Mouse (Mus musculus) spleen, adult 2 months (tissue): ENCODE results near the gene Col4a5. TPM values are rescaled to one million over a fixed set of nuclear protein-coding genes. Genes with fewer than 3 reads are reported as not detected.

Source experiments
- DNase-seq, 2 experiments: peaks; one replicate each; pipeline versions ENCODE4 v3.0.0 to v3.0.0-alpha.2; 2012 to 2021; ENCODE audit warnings: low spot score in 2 of 2, low read depth in 1 of 2
- H3K27ac ChIP-seq: fragments of 200-500 bp; 2 replicates; pipeline ENCODE4 v1.5.1; 2012; ENCODE audit warnings: low read length, inconsistent platforms; ENCODE audit not compliant: insufficient read depth
- H3K27me3 ChIP-seq: fragments of 200-500 bp; 2 replicates; pipeline ENCODE4 v1.6.1; 2012; ENCODE audit warnings: mild to moderate bottlenecking, moderate library complexity, low read length, inconsistent platforms; ENCODE audit not compliant: control insufficient read depth, insufficient read depth
- H3K36me3 ChIP-seq: fragments of 200-500 bp; 2 replicates; pipeline ENCODE4 v1.6.1; 2012; ENCODE audit warnings: mild to moderate bottlenecking, low read length, inconsistent platforms; ENCODE audit not compliant: control insufficient read depth, insufficient read depth
- H3K4me1 ChIP-seq: fragments of 200-500 bp; 2 replicates; pipeline ENCODE4 v1.6.1; 2011; ENCODE audit warnings: inconsistent platforms; ENCODE audit not compliant: control insufficient read depth, insufficient read depth, insufficient read length
- H3K4me3 ChIP-seq: fragments of 200-500 bp; 2 replicates; pipeline ENCODE4 v1.5.1; 2011; ENCODE audit warnings: mild to moderate bottlenecking, inconsistent platforms; ENCODE audit not compliant: insufficient read depth, insufficient read length; ENCODE audit errors: extremely low read depth
- CTCF ChIP-seq: fragments of 200-500 bp; IDR thresholded peaks from 2 replicates; pipeline ENCODE4 v1.5.1; 2011; ENCODE audit warnings: mild to moderate bottlenecking, inconsistent platforms; ENCODE audit not compliant: insufficient read depth, insufficient read length, insufficient replicate concordance; ENCODE audit errors: extremely low read depth
- POLR2A ChIP-seq: fragments of 200-500 bp; IDR thresholded peaks from 2 replicates; pipeline ENCODE4 v1.6.1; 2011; ENCODE audit warnings: low read depth, low read length, inconsistent platforms
- WGBS: fragments of 180-500 bp; shearing (Covaris S2); methylation state at CpG from one replicate; pipeline ENCODE4 v1.1.7; 2018; 5-methylcytosine and 5-hydroxymethylcytosine counted together
- polyA plus RNA-seq: library from polyadenylated mRNA; depleted of rRNA; stranded (reverse); fragments of >200 nt; gene quantifications from 2 replicates; pipeline ENCODE4 v1.2.3, GENCODE M21; 2012

Col4a5 gene
- polyA plus RNA-seq, 1 experiment = 0.81 TPM

DNA sequence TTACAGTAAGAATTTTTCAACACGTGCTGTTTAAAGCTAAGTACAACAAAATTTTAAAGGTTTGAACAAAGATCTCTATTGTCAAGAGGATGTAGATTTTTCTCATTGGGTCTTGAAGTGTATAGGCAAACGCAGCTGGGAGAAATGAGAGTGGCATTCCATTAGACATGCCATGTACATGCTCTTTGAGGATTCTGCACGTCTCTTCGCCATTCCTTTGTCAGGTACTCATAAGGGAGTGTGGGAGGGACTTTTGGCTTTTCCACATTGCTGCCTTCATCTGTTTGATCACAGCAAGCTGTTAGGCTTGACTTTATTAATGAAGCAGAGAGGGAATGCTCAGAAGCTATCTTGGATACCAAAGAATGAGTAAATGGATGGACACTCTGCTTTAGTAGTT is 19.4 kb downstream of the Col4a5 start:
- H3K4me1 ChIP-seq = no peaks in the 10 kb centered on the region
- 81% methylated on average over 4 of the region's 4 CpGs for WGBS
- H3K36me3 ChIP-seq = no peaks in the 10 kb centered on the region
- H3K27ac ChIP-seq = no peak overlapping the region
- DNase-seq = no peak
- no peak overlapping the region for H3K4me3 ChIP-seq
- H3K27me3 ChIP-seq = no peaks in the 10 kb centered on the region
- TF ChIP-seq POLR2A (no peak), CTCF (no peak)

DNA sequence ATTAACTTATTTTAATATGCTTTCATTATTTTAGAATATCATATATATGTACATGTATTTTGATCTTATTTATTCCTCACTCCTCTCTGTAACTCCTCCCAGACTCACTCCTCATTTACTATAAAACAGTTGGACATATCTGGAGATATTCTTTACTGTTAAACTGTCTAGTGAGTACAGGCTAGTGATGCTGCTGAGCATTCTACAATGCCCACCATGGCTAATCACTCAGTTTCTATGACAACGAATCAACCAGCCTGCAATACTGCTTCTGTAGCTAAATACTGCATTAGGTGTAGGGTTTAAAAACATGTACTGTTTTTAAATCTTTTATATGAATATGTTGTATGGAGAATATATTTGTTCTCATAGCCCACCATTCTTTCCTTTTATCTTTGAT is 27.9 kb downstream of the Col4a5 start:
- TF ChIP-seq CTCF = no peak
- no peak for TF ChIP-seq POLR2A
- no peaks in the 10 kb centered on the region for H3K4me1 ChIP-seq
- no peak overlapping the region for H3K4me3 ChIP-seq
- H3K36me3 ChIP-seq = no peaks in the 10 kb centered on the region
- WGBS = 82% methylated on average over 1 of the region's 1 CpGs
- H3K27me3 ChIP-seq = no peaks in the 10 kb centered on the region
- no peak overlapping the region for H3K27ac ChIP-seq
- DNase-seq = no peak

DNA sequence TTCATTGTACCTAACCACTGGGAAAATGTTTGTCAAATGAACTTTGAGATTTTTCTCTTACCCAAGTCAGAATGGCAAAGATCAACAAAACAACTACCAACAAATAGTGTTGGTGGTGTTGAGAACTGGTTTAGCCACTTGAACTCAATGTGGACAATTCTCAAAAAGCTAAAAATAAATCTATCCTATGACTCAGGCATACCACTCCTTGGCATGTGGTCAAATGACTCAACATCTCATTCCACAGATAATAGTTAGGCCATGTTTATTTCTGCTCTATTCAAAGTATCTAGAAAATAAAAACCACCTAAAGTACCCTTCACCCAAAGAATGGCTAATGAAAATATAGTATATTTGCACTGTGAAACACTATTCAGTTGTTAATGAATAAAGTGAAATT is 58.3 kb downstream of the Col4a5 start:
- Histone ChIP-seq H3K4me1 (no peaks in the 10 kb centered on the region), H3K36me3 (no peaks in the 10 kb centered on the region), H3K4me3 (no peak overlapping the region), H3K27me3 (no peaks in the 10 kb centered on the region), H3K27ac (no peak overlapping the region)
- TF ChIP-seq POLR2A (no peak), CTCF (no peak)
- DNase-seq = no peak

DNA sequence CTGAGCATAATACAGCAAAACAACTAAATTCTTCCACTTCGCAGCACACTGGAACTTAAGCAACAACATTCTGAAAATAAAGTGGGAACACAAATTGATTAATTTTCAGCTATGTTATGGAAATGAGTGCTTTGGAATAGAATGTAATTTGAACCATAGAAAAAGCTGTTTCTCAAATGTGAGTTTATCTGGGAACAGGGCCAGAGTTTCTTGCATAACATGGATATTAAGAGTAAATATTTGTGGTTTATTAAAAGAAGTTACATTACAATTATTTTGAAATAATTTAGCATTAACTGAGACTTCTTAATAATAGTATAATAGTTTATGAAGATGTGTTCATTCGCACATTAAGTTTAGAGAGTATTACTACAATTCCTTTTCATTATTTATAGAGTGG is 72.3 kb downstream of the Col4a5 start:
- Histone ChIP-seq H3K4me1 (no peaks in the 10 kb centered on the region), H3K4me3 (no peak overlapping the region), H3K27ac (no peak overlapping the region), H3K27me3 (no peaks in the 10 kb centered on the region), H3K36me3 (no peaks in the 10 kb centered on the region)
- WGBS = 80% methylated on average over 2 of the region's 2 CpGs
- TF ChIP-seq POLR2A (no peak), CTCF (no peak)
- no peak for DNase-seq

DNA sequence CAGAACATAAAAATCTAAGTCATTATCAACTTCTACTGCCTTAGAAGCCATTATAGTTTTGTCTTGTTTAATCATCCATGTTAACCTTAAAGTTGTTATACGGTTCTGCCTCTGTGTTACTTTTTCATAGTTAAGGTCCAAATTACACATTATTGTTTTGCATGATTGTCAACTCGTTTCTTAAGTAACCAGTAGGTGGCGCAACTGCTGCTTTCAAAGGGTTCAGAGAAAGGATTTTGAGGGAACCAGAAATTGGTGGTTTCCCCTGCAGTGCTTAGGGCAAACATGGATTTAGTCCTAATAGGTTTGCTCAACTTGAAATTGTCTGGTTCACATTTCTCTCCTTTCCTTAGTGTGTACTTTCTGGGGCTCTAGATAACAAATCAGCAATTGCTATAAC is 115.1 kb downstream of the Col4a5 start:
- no peak for DNase-seq
- WGBS = 24% methylated on average over 3 of the region's 3 CpGs
- Histone ChIP-seq H3K27ac (no peak overlapping the region), H3K4me3 (no peak overlapping the region), H3K36me3 (no peaks in the 10 kb centered on the region), H3K4me1 (no peaks in the 10 kb centered on the region), H3K27me3 (no peaks in the 10 kb centered on the region)
- no peak for TF ChIP-seq CTCF
- TF ChIP-seq POLR2A = no peak

DNA sequence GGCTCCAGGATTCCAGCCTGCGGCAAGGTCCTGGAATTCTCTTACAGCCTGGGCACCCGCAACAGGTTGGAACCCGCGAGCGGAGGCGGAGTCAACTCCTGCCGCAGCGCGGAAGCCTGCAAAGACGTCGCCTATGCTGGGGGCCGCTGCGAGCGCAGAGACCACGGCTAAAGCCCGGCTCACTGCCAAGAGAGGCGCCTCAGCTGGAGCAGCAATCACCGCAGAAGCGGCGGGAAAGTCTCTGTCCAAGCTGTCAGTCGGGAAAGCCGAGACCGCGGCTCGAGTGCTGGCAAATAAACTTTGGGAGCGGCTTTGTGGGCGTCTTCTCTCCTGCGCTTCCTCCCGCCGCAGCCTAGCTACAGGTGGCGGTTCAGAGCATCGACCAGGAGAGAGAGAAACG is 246.5 kb downstream of the Col4a5 start:
- Histone ChIP-seq H3K27ac (no peak overlapping the region), H3K4me3 (no peak overlapping the region), H3K36me3 (no peaks in the 10 kb centered on the region), H3K4me1 (no peaks in the 10 kb centered on the region), H3K27me3 (peaks cover 2% of the 10 kb centered on the region; the same call in 1 of the 2 replicates)
- no peak for TF ChIP-seq POLR2A
- no peak for TF ChIP-seq CTCF
- WGBS = 24% methylated on average over 33 of the region's 33 CpGs
- no peak for DNase-seq

DNA sequence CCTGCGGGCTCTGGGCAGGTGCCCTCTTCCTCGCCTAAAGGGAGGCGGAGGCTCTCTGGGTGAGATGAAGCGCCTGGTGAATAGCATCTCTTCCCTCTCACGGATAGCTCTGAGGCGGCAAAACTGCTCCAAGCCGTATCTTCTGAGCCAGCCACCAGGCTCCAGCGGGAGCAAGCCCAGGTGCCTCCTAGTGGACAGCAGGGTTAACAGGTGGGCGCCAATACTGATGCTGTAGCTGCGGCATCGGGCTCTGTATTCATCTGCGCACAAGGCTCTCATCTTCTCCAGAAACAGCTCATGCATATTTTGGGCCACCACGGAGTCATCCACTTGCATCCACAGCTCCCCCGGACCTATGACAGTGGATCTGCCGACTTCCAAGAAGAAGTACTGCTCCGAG is 248.8 kb downstream of the Col4a5 start:
- no peak for DNase-seq
- no peak overlapping the region for H3K4me3 ChIP-seq
- no peak overlapping the region for H3K27ac ChIP-seq
- no peaks in the 10 kb centered on the region for H3K36me3 ChIP-seq
- TF ChIP-seq POLR2A = no peak
- no peak for TF ChIP-seq CTCF
- peaks cover 2% of the 10 kb centered on the region; the same call in 1 of the 2 replicates for H3K27me3 ChIP-seq
- 40% methylated on average over 16 of the region's 16 CpGs for WGBS
- no peaks in the 10 kb centered on the region for H3K4me1 ChIP-seq

DNA sequence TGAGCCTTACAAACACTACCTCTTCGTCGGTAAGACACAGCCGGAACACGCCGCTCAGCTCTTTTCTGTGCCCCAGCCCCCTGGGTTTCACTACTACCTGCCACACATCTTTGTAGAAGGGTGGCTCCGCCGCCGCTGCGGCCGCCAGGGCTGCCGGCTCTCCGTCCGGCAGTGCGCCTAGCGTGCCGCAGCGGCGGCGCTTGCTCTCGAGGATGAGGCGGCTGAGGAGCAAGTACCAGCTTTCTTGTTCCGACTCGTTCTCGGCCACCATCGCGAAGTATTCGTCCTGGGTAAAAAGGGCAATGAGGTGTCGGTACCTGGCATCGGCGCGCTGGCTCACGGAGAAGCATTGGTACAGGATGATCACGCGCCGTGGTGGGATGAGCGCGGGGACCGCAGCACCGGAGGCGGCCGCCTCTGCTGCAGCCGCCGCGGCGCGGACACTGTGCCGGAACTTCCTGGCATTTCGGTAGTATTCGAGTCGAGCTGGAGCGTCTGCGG is 249.3 kb downstream of the Col4a5 start:
- Histone ChIP-seq H3K4me1 (no peaks in the 10 kb centered on the region), H3K4me3 (no peak overlapping the region), H3K27me3 (peaks cover 2% of the 10 kb centered on the region; the same call in 1 of the 2 replicates), H3K36me3 (no peaks in the 10 kb centered on the region), H3K27ac (no peak overlapping the region)
- 27% methylated on average over 52 of the region's 52 CpGs for WGBS
- TF ChIP-seq POLR2A = no peak
- no peak for TF ChIP-seq CTCF
- no peak for DNase-seq
